Mouse (Mus musculus): Measurements from ENCODE around the gene Hspd1.

Hspd1 gene

GRCm38 (mm10) chr1:55041691-55042090 is 46.4 kb downstream of the Hspd1 start:
- no peak for ATAC-seq (ENCODE audit: low TSS enrichment)

- ATAC-seq (ENCODE audit: low TSS enrichment) = no peak
Observed at GRCm38 (mm10) chr1:55039944-55040343, 48.1 kb downstream of the Hspd1 start.

DNA sequence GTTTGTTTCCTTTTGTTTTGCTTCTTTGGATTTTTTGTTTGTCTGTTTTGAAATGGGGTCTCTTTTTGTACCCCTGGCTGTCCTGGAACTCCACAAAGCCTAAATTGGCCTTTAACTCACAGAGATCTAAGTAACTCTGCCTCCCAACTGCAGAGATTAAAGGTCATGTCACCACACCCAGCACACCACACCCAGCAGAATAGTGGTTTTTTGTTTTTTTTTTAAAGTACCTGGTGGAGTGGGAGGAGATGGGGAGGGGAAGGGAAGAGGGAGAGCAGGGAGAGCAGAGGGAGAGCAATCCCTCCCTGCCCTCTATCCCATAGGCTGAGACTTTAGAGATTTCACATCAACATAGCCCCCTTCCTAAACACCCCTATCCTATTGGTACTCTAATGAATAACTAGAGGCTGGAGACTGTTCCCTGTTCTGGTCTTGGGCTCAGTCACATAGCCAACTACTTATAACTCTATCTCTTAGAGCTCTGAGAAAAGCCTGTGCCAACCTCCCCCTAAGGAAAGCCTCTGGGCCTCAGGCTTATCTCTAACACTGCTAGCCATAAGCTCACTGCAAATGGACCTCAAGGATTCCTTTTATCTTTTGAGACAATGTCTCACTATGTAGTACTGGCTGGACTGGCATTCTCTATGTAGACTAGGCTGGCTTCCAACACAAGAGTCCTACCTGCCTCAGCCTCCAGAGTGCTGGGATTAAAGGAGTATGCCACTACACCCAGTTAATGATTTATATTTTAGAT is 56.8 kb downstream of the Hspd1 start:
- ATAC-seq (ENCODE audit: low TSS enrichment) = no peak

DNA sequence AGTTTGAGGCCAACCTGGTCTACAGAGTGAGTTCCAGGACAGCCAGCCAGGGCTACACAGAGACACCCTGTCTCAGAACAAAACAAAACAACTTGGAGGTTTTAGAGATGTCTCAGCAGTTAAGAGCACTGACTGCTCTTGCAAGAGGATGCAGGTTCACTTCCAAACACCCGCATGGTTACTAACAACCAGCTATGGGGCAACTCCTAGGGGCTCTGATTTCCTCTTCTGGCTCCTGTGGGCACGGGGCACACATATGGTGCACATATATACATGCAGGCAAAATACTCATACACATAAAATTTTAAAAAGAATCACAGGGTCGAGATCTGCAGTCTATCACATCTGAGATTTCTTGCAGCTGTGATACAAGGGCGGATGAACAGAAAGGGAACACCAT is 58.6 kb downstream of the Hspd1 start:
- ATAC-seq (ENCODE audit: low TSS enrichment) = no peak

DNA sequence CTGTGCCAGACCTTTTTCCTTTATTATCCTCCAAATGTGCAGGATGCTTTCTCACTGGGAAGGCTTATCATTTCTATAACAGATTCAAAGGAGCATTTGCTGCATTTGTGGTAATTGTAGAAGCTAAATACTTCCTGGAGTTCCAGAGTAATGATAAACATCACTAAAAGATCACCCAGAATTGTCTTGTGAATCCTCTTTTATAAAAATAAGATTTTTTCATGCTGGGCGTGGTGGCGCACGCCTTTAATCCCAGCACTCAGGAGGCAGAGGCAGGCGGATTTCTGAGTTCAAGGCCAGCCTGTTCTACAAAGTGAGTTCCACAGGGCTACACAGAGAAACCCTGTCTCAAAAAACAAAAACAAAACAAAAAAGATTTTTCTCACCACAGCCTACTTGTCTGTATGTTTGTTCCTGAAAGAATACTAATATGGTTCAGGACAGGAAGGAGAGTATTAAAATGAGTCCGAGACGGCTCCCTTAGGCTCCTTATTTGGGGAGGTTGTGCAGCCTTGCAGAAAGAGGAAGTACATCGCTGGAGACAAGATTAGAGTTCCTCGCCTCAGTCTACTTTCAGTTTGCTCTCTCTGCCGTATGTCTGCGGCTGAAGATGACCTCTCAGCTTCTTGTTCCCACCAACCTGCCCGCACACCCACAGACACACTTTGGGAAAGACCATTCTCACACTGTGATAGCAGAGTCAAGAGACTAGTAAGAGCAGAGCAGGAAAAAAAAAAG is 59.4 kb downstream of the Hspd1 start:
- no peak for ATAC-seq (ENCODE audit: low TSS enrichment)

- ATAC-seq (ENCODE audit: low TSS enrichment) = no peak
Observed at GRCm38 (mm10) chr1:55027966-55028365, 60.1 kb downstream of the Hspd1 start.
